Mouse (Mus musculus) MEL (cell line): ENCODE measurements around the gene Psmc1. TPM values are rescaled to one million over a fixed set of nuclear protein-coding genes. Genes with fewer than 3 reads are reported as not detected.
A peak's percentile ranks its signal among the peaks of the same experiment; 100 is the strongest.

ENCODE experiments used
- DNase-seq: peaks from one replicate; pipeline ENCODE4 v3.0.0; 2011; ENCODE audit warnings: low read depth, low spot score
- H3K27ac ChIP-seq: 2 replicates; pipeline ENCODE4 v1.5.1; 2012; ENCODE audit warnings: low read depth, mild to moderate bottlenecking, control low read depth, low read length, moderate library complexity; ENCODE audit not compliant: control insufficient read depth
- H3K27me3 ChIP-seq, 2 experiments: fragments of 150-350 bp in 1 of 2; sonication (generic) in 1 of 2; 2 replicates each; pipeline ENCODE4 v1.6.1; 2012; ENCODE audit warnings: low read length in 2 of 2, mild to moderate bottlenecking in 2 of 2, improper control_type of control experiment in 1 of 2, moderate library complexity in 1 of 2; ENCODE audit not compliant: insufficient read depth in 2 of 2, control insufficient read depth in 1 of 2
- H3K36me3 ChIP-seq, 2 experiments: 2 replicates each; pipeline ENCODE4 v1.6.1; 2012 to 2014; ENCODE audit warnings: low read length in 2 of 2, improper control_type of control experiment in 1 of 2, inconsistent platforms in 1 of 2, mild to moderate bottlenecking in 1 of 2; ENCODE audit not compliant: insufficient read depth in 2 of 2, control insufficient read depth in 1 of 2
- H3K4me1 ChIP-seq, 2 experiments: fragments of 150-350 bp in 1 of 2; sonication (generic) in 1 of 2; 2 replicates each; pipeline ENCODE4 v1.6.1; 2012; ENCODE audit warnings: low read length in 2 of 2, improper control_type of control experiment in 1 of 2, mild to moderate bottlenecking in 1 of 2; ENCODE audit not compliant: insufficient read depth in 2 of 2, control insufficient read depth in 1 of 2
- H3K4me3 ChIP-seq, 2 experiments: fragments of 150-350 bp in 1 of 2; sonication (generic) in 1 of 2; 2 replicates each; pipeline ENCODE4 v1.5.1; 2012; ENCODE audit warnings: low read depth in 2 of 2, low read length in 2 of 2, mild to moderate bottlenecking in 2 of 2, moderate library complexity in 2 of 2, control low read depth in 1 of 2, improper control_type of control experiment in 1 of 2; ENCODE audit not compliant: control insufficient read depth in 1 of 2, insufficient read depth in 1 of 2
- H3K79me2 ChIP-seq: 2 replicates; pipeline ENCODE4 v1.6.1; 2012; ENCODE audit warnings: mild to moderate bottlenecking, low read length, moderate library complexity; ENCODE audit not compliant: control insufficient read depth, poor library complexity, insufficient read depth
- H3K9ac ChIP-seq: 2 replicates; pipeline ENCODE4 v1.6.1; 2012; ENCODE audit warnings: low read depth, mild to moderate bottlenecking, control low read depth, low read length, moderate library complexity; ENCODE audit not compliant: control insufficient read depth, poor library complexity, severe bottlenecking
- H3K9me3 ChIP-seq: fragments of 150-350 bp; sonication (generic); replicated peaks from 2 replicates; pipeline ENCODE4 v1.6.1; 2012; ENCODE audit warnings: mild to moderate bottlenecking, low read length, improper control_type of control experiment, moderate library complexity; ENCODE audit not compliant: insufficient read depth
- ELF1 ChIP-seq: IDR thresholded peaks from 2 replicates; pipeline ENCODE4 v1.6.1; 2014; ENCODE audit warnings: low read depth, mild to moderate bottlenecking, inconsistent platforms, low read length, improper control_type of control experiment, moderate library complexity
- EP300 ChIP-seq, 2 experiments: IDR thresholded peaks; 2 replicates each; pipeline ENCODE4 v1.6.1; 2011; ENCODE audit warnings: improper control_type of control experiment in 2 of 2, low read length in 2 of 2, low read depth in 1 of 2, mild to moderate bottlenecking in 1 of 2
- GABPA ChIP-seq: IDR thresholded peaks from 2 replicates; pipeline ENCODE4 v1.6.1; 2012; ENCODE audit warnings: low read depth, mild to moderate bottlenecking, inconsistent platforms, low read length, improper control_type of control experiment, moderate library complexity
- HCFC1 ChIP-seq: IDR thresholded peaks from 2 replicates; pipeline ENCODE4 v1.6.1; 2012; ENCODE audit warnings: low read depth, mild to moderate bottlenecking, inconsistent platforms, low read length, improper control_type of control experiment, moderate library complexity
- JUND ChIP-seq: IDR thresholded peaks from 2 replicates; pipeline ENCODE4 v1.6.1; 2011; ENCODE audit warnings: low read depth, mild to moderate bottlenecking, improper control_type of control experiment, low read length
- KAT2A ChIP-seq: conservative IDR thresholded peaks from 2 replicates; pipeline ENCODE4 v1.6.1; 2012; ENCODE audit warnings: low read depth, low read length, improper control_type of control experiment, inconsistent platforms
- MAX ChIP-seq: IDR thresholded peaks from 2 replicates; pipeline ENCODE4 v1.6.1; 2011; ENCODE audit warnings: low read length, improper control_type of control experiment
- MEF2A ChIP-seq: IDR thresholded peaks from 2 replicates; pipeline ENCODE4 v1.6.1; 2014; ENCODE audit warnings: low read depth, mild to moderate bottlenecking, inconsistent platforms, low read length, improper control_type of control experiment; ENCODE audit not compliant: poor library complexity, insufficient replicate concordance, severe bottlenecking; ENCODE audit errors: extremely low read depth
- NELFE ChIP-seq: IDR thresholded peaks from 2 replicates; pipeline ENCODE4 v1.6.1; 2011; ENCODE audit warnings: low read depth, low read length, improper control_type of control experiment
- NRF1 ChIP-seq: IDR thresholded peaks from 2 replicates; pipeline ENCODE4 v1.6.1; 2014; ENCODE audit warnings: low read depth, mild to moderate bottlenecking, inconsistent platforms, low read length, improper control_type of control experiment, moderate library complexity; ENCODE audit not compliant: poor library complexity, insufficient read depth, severe bottlenecking
- POLR2A ChIP-seq, 2 experiments: IDR thresholded peaks; 2 replicates each; pipeline ENCODE4 v1.6.1; 2011 to 2012; ENCODE audit warnings: low read length in 2 of 2, mild to moderate bottlenecking in 2 of 2, control low read depth in 1 of 2, improper control_type of control experiment in 1 of 2, low read depth in 1 of 2, moderate library complexity in 1 of 2; ENCODE audit not compliant: control insufficient read depth in 1 of 2, insufficient read depth in 1 of 2, poor library complexity in 1 of 2
- POLR2AphosphoS2 ChIP-seq: IDR thresholded peaks from 2 replicates; pipeline ENCODE4 v1.6.1; 2011; ENCODE audit warnings: low read length, improper control_type of control experiment
- POLR2AphosphoS5 ChIP-seq: IDR thresholded peaks from 2 replicates; pipeline ENCODE4 v1.6.1; 2012; ENCODE audit warnings: low read depth, borderline replicate concordance, mild to moderate bottlenecking, inconsistent platforms, low read length, moderate library complexity, mixed read lengths
- RAD21 ChIP-seq: IDR thresholded peaks from 2 replicates; pipeline ENCODE4 v1.6.1; 2011; ENCODE audit warnings: mild to moderate bottlenecking, low read depth, low read length, improper control_type of control experiment
- RCOR1 ChIP-seq: IDR thresholded peaks from 2 replicates; pipeline ENCODE4 v1.6.1; 2012; ENCODE audit warnings: low read depth, mild to moderate bottlenecking, inconsistent platforms, low read length, improper control_type of control experiment
- SIN3A ChIP-seq: IDR thresholded peaks from 2 replicates; pipeline ENCODE4 v1.6.1; 2012; ENCODE audit warnings: low read length, improper control_type of control experiment, inconsistent platforms
- TAL1 ChIP-seq: IDR thresholded peaks from 2 replicates; pipeline ENCODE4 v1.6.1; 2012; ENCODE audit warnings: mild to moderate bottlenecking, inconsistent platforms, low read length, moderate library complexity, mixed read lengths
- UBTF ChIP-seq: IDR thresholded peaks from 2 replicates; pipeline ENCODE4 v1.6.1; 2012; ENCODE audit warnings: low read depth, mild to moderate bottlenecking, inconsistent platforms, low read length, improper control_type of control experiment, moderate library complexity, borderline replicate concordance; ENCODE audit not compliant: insufficient read depth
- ZC3H11A ChIP-seq: IDR thresholded peaks from 2 replicates; pipeline ENCODE4 v1.6.1; 2012; ENCODE audit warnings: low read depth, mild to moderate bottlenecking, inconsistent platforms, low read length, improper control_type of control experiment
- polyA plus RNA-seq, 2 experiments: library from polyadenylated mRNA; stranded (reverse) in 1 of 2; unstranded in 1 of 2; fragments of >175 nt in 1 of 2; fragments of >200 nt in 1 of 2; gene quantifications; 2 replicates each; pipeline versions ENCODE4 v1.2.1 to v1.2.4; 2012; ENCODE audit warnings: low replicate concordance in 2 of 2, low read depth in 1 of 2; ENCODE audit not compliant: insufficient read length in 2 of 2, insufficient read depth in 1 of 2, missing spikeins in 1 of 2
- total RNA-seq: library from RNA; depleted of rRNA; stranded (reverse); fragments of 300-350 nt; gene quantifications from 2 replicates; pipeline ENCODE4 v1.2.3, GENCODE M21; 2012

Psmc1 gene
- total and polyA plus RNA-seq, 3 experiments, result 322 to 501 TPM; not detected in 1

DNA sequence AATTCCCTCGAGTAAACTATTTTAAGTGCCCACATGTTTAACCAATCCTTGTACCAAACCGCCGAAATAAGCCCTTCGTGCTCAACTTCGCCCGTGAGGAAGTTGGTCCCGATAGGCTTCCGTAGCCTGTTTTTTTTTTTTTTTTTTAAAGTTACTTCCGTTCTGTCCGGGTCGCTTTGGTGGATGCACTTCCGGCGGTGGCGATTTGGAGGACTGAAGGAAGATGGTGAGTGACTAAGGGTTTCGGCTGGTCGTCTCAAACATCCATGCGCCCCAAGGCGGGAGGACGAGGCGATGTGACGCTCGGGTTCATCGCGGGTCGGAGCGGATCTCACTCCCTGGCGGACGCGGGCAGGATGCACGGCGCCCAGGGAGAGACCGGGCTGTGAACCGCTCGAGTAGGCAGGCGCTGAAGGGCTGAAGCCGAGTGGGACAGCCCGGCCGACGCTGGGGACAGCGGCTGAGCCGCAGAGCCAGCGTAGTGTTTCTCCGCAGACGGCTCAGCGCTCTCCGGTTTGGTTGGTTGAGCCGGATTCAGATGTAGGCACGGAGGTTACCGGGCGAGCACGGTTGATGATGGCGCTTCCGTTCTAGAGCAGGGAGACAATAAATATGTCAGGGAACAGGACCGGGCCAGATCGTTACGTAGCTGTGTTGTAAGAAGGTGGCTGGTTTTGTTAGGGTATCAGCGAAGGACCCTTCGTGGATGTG lies at the start of gene Psmc1 (continued):
- TF ChIP-seq HCFC1 (peak; percentile 96), TAL1 (no peak), EP300 (IDR thresholded peaks at IDR 0.05; ENCODE audit: low read depth in 1 of 2, low read length in 2 of 2) (peak in 1 of 2 experiments; percentile 55; a peak in 1 of 4 replicates), POLR2AphosphoS5 (no peak)

- Histone ChIP-seq H3K36me3 (no peaks in the 10 kb centered on the region), H3K9ac (no peak overlapping the region), H3K9me3 (no peaks in the 10 kb centered on the region), H3K27ac (no peak overlapping the region), H3K27me3 (peaks cover 2 to 6% of the 10 kb centered on the region in 2 experiments; a peak in 2 of 4 replicates)
- TF ChIP-seq KAT2A (no peak), MEF2A (no peak), GABPA (no peak)
- TF ChIP-seq, all 39 proteins: peak for 0
- H3K4me1 ChIP-seq, result no peaks in the 10 kb centered on the region
- no peak for DNase-seq
- no peaks in the 10 kb centered on the region for H3K79me2 ChIP-seq
- H3K4me3 ChIP-seq, result no peak overlapping the region
Observed at GRCm38 (mm10) chr12:100061071-100061470, 48.9 kb upstream of the Psmc1 start.

GRCm38 (mm10) chr12:100061826-100062225 lies 48.1 kb upstream of the Psmc1 start:
- no peaks in the 10 kb centered on the region for H3K36me3 ChIP-seq
- H3K9me3 ChIP-seq, result no peaks in the 10 kb centered on the region
- no peak overlapping the region for H3K9ac ChIP-seq
- TF ChIP-seq KAT2A (no peak), POLR2AphosphoS2 (no peak), POLR2AphosphoS5 (no peak), JUND (no peak), SIN3A (no peak), NELFE (no peak), NRF1 (no peak), POLR2A (IDR thresholded peaks at IDR 0.05; ENCODE audit: control insufficient read depth in 1 of 2, insufficient read depth in 1 of 2, low read depth in 1 of 2, low read length in 2 of 2, poor library complexity in 1 of 2) (no peak), ELF1 (no peak), ZC3H11A (no peak), MEF2A (no peak), RCOR1 (no peak), MAX (no peak), UBTF (no peak), RAD21 (no peak), GABPA (no peak)
- H3K27ac ChIP-seq, result no peak overlapping the region
- peaks cover 2 to 9% of the 10 kb centered on the region in 2 experiments; a peak in 2 of 4 replicates for H3K27me3 ChIP-seq
- no peak overlapping the region for H3K4me3 ChIP-seq
- H3K79me2 ChIP-seq, result no peaks in the 10 kb centered on the region
- DNase-seq, result no peak
- no peaks in the 10 kb centered on the region for H3K4me1 ChIP-seq
